Mouse (Mus musculus) yolk sac, embryonic 10.5 days (tissue): ENCODE results near the gene Fgf12.

ENCODE experiments used
- DNase-seq: peaks from one replicate; pipeline ENCODE4 v3.0.0-alpha.2; 2017; ENCODE audit warnings: low spot score

The Fgf12 gene

GRCm38 (mm10) chr16:28311618-28312017, 441.2 kb downstream of the Fgf12 start:
- no peak for DNase-seq

- DNase-seq, result no peak
These were observed 449.0 kb downstream of the Fgf12 start for GRCm38 (mm10) chr16:28303889-28304288.

GRCm38 (mm10) chr16:28289689-28290330, 463.1 kb downstream of the Fgf12 start:
- DNase-seq, result no peak

- DNase-seq, result no peak
These were observed 495.0 kb downstream of the Fgf12 start for GRCm38 (mm10) chr16:28257904-28258303.

- DNase-seq, result no peak
These were observed 498.6 kb downstream of the Fgf12 start for GRCm38 (mm10) chr16:28254303-28254702.

GRCm38 (mm10) chr16:28251930-28252329, 500.9 kb downstream of the Fgf12 start:
- no peak for DNase-seq

GRCm38 (mm10) chr16:28242867-28243649, 509.8 kb downstream of the Fgf12 start:
- no peak for DNase-seq

GRCm38 (mm10) chr16:28239382-28239781, 513.5 kb downstream of the Fgf12 start:
- DNase-seq, result no peak

- DNase-seq, result no peak
These were observed 514.6 kb downstream of the Fgf12 start for GRCm38 (mm10) chr16:28238019-28238868.

GRCm38 (mm10) chr16:28215930-28216329, 536.9 kb downstream of the Fgf12 start:
- DNase-seq, result no peak

GRCm38 (mm10) chr16:28212411-28212810, 540.5 kb downstream of the Fgf12 start:
- DNase-seq, result no peak

GRCm38 (mm10) chr16:28156443-28156842, 596.4 kb downstream of the Fgf12 start:
- no peak for DNase-seq

GRCm38 (mm10) chr16:28140972-28141371, 611.9 kb downstream of the Fgf12 start:
- no peak for DNase-seq

GRCm38 (mm10) chr16:28127006-28127405, 625.9 kb downstream of the Fgf12 start:
- no peak for DNase-seq
